Mouse (Mus musculus) urinary bladder, postnatal 36 days (tissue): ENCODE measurements around the gene Ctbp1.

Experiments used
- DNase-seq, 2 experiments: peaks; one replicate each; pipeline ENCODE4 v3.0.0; 2022; ENCODE audit warnings: low spot score in 2 of 2, mixed read lengths in 1 of 2

Gene Ctbp1

DNA sequence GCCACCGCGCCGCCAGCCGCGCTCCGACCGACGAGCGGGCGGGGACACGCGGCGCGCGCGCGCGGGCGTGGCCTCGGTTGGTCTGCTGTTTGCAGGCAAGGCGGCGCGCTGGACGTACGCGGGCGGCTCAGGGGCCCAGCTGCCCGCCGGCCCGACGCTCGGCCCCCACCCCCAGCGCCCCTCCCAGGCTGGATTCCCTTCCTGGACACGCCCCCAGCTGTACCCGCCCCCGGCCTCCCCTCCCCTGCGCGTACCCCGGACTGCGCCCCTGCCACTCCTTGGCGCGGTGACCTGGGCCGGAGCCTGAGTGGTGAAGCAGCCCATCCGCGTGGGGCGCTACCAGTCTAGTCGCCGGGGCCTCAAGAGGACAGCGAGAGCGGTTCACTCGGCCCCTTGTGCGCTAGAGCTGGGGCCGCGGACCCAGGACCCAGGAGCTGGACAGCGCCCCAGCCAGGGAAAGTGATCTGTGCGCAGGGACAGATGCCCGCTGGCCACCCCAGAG, at the start of gene Ctbp1:
TSS of gene Ctbp1 (minus strand) at position 42 of the 502 bp plus-strand sequence.
- peak; percentile 86 to 88 for DNase-seq

DNA sequence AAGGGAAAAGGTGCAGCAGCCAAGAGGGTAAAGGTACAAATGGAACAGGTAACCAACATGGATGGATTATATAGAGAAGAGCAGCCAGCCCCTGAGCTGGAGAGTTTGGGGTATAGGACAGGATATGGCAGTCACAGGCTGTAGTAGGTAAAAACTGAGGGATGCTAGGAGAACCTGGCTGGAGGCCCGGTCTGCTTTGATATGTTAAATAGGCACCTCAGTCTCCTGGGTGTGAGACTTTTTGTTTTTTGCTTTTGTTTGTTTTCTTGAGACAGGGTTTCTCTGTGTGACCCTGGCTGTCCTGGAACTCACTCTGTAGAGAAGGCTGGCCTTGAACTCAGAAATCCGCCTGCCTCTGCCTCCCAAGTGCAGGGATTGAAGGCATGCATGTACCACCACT, 49.7 kb upstream of the Ctbp1 start:
- DNase-seq = no peak

DNA sequence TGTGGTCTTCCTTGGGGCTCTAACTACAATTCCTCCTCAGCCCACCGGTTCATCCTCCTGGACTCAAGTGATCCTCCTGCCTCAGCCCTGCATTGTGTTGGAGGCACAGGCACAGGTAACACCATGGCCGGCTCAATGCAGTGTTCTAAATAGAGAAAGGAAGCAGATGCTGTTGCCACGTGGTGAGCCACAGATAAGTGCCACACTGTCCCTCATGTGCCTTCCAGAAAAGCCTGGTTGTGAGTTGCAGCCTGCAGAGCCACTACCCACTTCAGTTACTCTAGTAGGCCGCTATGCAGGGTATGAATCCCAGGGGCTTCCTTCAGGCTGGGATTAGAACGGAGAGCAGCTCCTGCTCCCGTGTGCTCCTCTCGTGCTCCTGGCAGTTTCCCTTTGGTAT, 37.4 kb upstream of the Ctbp1 start:
- no peak for DNase-seq

DNA sequence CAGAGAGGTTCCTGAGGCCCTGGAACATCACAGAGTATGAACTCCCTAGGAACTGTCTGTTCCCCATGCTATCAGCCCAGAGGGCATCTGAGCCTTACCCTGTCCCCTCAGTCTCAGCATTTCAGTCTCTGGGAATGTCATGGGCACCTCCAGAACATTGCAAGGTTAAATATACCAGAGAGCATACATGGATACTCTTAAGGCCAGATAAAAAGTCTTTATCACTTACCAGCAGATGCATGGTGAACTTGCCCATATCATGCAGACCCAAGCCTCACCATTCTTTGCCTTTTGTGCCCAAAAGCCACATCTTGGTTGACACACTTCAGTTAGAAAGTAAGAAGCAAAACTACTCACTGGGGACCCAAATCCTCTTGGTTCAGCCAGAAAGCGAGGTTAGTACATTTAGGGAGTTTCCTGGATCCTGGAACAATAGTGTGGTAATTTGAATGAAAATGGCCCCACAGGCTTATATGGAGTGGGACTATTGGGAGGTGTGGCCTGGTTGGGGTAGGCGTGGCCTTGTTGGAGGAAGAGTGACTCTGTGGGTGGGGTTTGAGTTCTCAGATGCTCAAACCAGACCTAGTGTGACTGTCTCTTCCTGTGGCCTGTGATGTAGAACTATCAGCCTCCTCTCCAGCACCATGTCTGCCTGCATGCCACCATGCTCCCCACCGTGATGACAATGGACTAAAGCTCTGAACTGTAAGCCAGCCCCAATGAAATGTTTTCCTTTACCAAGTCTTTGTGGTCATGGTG, 36.1 kb upstream of the Ctbp1 start:
- no peak for DNase-seq

DNA sequence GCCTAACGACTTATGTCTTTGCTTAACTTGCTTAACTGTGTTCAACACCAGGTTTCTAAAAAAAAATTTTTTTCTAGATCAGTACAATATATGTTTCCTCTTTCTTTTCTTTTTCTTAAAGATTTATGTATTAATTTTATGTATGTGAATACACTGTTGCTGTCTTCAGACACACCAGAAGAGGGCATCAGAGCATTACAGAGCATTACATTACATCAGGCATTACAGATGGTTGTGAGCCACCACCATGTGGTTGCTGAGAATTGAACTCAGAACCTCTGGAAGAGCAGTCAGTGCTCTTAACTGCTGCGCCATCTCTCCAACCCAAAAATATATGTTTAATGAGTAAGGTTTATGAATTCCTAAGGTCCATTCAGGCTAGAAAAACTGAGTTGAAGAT, 27.0 kb upstream of the Ctbp1 start:
- no peak for DNase-seq

DNA sequence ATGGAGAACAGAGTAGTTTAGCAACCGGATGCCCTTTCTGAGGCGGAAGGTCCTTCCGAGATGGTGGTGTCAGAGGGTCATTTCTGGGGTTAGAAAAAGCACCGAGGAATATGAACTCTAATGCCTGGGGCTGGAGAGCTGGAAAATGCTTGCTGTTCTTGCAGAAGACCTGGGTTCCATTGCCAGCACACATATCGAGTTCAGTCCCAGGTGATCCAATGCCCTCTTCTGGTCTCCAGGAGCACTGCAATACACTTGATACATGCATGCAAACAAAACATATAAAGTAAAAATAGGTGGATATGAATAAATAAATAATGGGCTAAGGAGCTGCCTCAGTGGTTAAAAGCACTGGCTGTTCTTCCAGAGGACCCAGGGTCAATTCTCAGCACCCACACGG, 22.4 kb upstream of the Ctbp1 start:
- no peak for DNase-seq

DNA sequence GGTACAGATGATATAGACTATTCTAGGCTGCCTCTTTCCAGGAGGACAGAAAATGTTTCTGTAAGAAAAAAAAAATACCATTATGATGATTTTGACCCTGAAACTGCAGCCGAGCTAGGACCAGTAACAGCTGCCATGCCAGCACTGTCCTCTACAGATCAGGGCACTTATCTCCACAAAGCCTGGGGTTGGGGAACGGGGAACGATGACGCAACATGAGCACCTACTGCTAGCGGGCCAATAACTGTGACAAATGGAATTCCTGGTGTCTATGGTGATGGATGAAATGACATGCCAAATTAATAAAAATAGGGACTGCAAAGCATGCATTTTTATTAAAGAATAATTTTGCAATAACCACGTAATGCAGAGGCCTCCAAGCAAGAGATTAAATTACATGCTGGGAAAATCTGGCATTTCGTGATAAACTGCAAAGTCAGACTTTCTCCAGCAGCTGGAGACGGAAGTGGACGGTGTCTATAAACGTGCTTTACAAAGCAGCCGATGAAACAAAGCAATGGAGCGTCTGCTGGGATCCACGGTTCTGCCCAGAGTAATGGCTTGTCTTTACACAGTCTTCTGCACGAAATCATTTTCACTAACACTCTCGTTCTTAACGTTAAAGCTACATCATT, 19.1 kb upstream of the Ctbp1 start:
- DNase-seq = no peak

DNA sequence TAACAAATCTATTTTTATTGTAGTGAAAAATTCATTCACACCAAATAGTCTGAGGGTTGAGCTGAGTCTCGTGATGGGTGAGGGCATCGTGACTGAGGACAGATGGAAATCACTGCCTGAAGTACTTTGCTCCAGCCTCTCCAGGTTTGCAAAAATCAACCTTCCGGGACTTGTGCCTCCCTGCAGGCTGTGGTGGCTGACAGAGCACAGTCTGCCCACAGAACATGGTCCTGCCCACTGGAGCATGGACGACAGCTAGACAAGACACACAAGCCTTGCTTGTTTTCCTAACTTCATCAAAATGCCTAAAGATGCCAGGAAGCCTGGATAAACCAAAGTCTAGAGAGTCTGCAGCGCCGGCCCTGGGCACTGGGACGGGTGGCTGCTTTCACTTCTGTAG, 9.2 kb upstream of the Ctbp1 start:
- no peak for DNase-seq

DNA sequence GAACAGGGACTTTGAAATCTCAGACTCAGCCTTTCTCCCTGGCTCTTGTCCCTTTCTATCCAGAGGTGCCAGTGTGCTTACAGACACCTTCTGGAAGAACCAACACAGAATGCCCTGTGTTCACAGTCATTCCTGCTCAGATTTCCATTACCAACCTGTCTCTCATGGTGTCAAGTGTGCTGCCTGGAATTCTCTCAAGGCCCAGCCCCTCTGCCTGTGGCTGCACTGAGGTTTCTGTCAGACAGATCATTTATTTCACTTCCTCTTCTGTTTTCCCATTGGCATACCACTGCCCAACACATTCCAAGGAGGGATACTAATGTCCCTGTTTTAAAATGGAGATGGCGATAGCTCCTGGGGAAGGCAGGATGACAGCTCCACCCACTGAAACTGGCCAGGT, 6.6 kb upstream of the Ctbp1 start:
- no peak for DNase-seq

DNA sequence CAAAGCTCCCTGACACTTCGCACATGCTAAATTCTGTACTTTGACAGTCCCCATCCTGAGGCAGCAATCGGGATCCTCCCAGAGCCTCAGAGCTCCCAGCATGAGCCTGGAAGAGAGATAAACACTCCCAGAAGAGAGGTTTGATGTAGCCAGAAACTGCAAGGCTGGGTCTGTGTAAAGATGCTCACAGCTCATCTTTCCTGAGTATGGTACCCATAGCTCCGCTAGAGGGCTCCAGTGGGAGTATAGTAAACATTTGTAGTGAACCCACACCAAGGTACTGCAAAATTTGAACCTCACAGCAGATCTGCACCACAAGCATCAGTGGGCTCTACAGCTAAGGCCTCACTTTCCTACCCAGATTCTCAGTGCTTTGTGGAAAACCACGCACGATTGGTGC, 4.2 kb upstream of the Ctbp1 start:
- no peak for DNase-seq

DNA sequence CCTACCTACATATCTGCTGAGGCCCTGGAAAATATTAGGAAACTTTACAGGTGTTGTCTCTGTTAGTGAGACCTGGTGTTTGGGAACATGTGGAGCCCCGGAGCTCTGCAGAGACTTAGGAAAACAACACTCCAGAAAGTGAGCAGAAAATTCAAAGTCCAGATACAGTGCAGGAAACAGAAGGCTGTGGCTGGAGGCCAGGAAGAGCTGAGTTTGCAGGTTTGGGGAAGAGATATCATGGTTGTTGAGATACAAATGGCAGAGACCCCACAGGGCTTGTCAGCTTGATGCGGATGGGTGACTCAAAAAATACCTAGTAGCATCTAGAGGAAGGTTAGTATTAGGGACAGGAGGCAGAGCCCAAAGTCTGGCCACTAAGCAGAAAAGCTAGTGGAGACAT, 2.5 kb upstream of the Ctbp1 start:
- DNase-seq = no peak

DNA sequence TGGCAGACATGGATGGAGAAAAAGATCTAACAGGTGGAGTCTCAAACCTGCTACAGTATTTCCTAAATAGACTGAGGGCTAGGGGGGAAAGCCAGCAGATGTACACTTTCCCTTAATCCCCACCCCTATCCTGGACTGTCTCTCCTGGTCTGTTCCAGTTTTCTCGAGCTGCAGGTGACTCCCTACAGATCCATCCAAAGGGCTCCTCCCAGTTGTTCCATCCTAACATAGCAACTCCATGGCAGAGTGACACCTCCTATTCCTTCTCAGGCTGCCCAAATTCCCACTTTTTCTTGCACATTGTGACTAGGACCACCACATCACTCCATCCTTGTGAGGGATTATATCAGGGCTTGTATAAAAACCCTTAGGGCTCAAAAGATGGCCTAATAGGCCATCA, 960 bp upstream of the Ctbp1 start:
- no peak for DNase-seq

DNA sequence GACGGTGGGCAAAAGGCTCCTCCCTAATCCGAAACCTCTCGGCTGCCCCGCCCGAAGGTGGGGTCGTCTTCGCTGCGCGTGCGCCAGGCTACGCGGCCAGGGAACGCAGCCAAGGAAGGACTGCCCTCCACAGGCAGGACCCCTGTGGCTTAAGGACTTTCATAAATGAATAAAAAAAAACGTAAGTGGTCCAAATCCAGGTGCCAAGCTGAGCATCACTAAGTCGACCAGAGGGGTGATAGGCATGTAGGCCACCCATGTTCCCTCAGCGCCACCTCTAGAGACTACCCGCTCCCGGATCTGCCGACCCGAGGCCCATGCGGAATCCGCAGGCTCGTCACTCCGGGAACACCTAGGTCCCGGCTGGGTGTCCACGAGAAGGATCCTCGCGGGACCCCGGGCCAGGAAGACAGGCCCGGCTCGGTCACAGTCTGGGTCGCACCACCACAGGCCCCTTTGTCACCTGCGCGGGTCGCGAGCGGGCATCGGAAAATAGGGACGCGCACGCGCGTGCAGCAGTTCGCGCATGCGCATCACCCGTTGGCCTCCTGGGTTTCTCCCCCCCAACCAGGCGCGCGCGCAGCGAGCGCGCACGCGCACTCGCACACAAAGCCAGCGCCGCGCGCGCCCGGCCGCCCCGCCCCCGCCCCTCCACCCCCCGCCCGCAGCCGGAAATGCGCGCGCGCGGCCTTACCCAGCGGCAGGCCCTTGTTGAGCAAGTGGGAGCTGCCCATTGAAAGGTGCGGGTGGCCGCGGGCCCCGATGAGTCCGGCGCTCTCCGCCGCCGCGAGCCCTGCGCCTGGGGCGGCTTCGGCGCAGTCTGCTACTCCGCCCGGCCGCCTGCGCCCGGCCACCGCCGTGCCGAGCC, 475 bp downstream of the Ctbp1 start:
- DNase-seq = peak; percentile 86 to 88

DNA sequence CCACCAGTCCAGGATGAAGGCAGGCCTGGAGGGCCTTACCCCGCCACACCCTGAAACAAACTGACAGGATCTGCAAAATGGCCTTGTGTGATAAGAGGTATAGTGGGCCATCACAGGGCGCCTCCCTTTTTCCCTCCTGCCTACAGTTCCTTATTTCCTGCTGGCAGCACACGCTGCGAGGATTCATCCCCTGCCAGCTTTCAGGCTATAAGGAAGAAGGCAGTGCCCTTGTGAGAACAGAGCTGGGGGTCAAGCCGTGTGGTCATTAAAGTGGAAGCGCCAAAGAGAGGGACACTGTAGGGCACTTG, 1.1 kb downstream of the Ctbp1 start:
- peak in 1 of 2 experiments; percentile 7 for DNase-seq

DNA sequence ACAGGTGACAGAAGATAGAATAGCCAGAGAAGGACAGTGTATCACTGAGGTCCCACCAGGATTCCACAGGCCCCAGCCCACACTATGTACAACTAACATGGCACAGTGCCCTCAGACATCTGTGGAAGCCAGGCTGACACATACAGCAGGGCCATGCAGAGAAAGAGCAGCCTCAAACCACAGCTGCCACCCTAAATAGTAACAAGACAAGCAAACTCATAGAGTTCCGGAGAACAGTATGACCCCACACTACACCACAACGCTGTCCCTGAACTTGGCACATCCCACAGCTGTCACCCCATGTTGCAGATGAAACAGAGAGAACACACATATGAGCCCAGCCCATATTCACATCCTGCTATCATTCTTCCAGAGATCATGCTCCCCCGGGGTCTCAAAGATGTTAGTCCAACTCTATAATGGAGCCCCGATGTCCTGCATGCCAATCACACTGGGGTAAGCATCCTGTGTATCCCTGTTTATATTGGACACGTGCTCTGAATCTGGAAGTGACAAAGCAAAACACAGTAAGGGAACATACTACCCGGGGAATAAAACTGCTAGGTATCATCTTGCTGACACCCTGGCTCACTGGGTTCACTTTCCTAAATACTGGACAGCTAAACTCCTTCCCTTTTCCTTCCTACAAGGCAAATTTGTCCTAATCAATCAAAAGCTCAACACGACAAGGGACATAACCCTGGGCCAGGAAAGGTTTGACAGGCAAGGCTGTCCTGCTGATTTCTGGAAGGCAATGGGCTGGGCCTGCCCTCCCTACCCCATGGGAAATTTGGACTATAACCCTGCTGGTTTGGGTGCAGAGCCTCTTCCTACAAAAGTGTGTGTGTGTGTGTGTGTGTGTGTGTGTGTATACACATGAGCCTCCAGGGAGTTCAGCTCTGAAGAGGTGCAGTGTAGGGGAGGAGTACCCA, 1.7 kb downstream of the Ctbp1 start:
- DNase-seq = no peak

DNA sequence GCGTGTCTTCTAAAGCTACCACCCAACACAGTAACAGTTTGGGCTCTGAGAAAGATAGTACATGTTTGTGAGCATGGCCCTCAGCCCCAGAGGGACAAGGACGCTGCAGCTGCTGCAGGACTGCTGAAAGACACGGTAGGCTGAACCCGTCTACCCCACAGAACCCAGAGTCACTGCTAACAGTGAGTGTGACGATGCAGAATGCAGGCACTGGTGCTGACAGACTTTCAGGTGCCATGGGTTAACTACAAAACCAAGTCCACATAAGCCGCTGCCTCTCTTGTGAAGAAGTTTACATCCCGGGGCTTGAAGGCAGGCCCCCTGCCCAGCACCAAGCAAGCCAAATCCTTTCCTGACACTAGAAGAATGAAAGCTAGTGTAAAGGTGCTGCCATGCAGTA, 2.6 kb downstream of the Ctbp1 start:
- no peak for DNase-seq

DNA sequence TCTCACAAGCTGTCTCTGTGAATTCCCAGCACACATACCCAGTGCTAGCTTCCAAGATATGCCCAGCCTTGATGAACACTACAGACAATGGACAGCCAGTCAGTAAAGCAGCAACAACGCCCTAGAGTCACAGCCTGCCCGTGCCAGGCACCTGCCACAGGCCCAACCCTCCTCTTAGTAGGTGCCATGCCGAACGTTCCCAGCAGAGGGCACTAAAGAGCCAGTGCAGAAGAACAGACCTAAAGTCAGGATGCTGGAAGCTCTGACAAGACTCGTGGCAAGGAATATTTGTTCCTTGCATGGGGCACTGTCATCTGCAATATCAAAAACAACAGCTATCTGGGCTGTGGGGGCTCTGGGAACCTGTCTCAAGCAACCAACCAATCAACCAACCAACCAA, 4.2 kb downstream of the Ctbp1 start:
- peak; percentile 76 to 85 for DNase-seq

DNA sequence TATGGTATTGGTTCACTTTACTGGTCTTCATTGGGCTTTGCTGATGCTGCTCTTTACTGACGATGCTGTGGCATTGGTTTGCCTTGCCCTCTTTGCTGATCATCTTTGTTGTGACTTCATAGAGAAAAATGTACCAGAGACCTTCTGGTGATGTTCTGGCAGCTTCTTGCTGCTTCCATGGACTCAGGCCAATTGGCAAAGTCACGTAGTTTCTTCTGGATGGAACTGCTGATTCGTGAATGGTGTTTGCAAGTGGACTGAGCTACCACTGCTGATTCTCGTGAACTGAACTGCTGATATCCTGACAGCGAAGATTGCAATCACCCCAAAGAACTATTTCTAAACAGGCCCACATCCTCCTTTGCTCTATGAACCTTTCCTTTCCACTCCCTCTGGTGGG, 20.4 kb downstream of the Ctbp1 start:
- no peak for DNase-seq

DNA sequence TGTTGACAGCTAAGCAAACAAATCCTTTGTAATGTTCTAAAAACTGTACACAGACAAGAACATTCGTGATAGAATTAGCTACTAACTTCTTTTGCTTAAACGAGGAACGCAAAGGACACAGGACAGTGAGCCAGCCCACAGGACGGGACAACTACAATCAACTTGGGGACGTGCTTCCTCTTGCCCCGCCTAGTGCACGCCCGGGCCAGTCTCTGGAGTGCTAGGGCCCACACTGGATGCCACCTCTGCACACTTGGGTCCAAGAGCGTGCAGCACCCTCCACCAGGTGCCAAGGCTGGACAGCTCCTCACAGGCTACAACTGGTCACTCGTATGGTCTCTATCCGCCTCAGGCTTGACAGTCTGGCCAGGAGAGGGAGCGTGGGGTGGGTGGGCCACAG, 26.6 kb downstream of the Ctbp1 start:
- no peak for DNase-seq

DNA sequence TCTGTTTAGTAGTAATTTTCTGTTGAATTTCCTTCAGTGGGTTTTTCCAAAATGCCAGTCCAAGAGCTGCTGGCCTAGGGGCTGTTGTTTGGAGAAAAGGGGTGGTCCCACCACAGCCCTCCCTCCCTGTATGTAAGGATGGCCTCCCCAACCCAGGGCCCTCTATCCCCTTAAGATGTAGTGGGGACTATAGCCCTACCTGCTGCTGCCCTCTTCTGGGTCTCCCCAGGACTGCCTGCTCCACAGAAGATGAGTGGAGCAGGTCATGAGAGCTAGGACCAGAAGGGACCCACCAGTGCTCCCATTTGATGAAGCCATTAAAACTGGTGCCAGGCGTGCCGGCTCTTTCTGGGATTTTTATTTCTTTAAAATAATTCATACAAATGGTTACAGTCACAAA, 27.4 kb downstream of the Ctbp1 start:
- no peak for DNase-seq

DNA sequence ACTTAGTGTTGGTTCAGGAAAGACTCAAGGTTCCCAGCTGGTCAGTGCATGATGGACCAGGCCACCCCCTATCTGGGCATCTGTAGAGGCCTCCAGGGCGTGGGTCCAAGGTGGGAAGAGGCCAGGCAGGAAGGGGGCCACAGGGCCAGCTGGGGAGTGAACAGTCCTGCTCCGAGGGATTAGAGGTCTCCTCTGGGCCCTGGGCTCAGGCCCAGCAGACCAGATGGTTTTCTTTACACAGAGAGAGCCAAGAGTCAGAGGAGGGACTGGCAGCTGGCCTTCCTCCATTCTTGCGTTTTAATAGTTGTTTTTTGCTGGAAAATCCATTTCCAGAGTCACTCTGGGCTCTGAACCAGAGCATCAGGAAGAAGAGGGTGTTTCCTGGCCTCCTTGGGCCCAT, 29.1 kb downstream of the Ctbp1 start:
- peak; percentile 66 to 74 for DNase-seq
